Mouse (Mus musculus): ENCODE results near the gene Slc8a2. TPM values are rescaled to one million over a fixed set of nuclear protein-coding genes. Genes with fewer than 3 reads are reported as not detected.

Slc8a2 gene
- under 1 TPM in 1 of 2 experiments, not detected in 1; 0.11 TPM for total RNA-seq (2023)

GRCm38 (mm10) chr7:16129421-16129845 lies at the start of gene Slc8a2:
Slc8a2 (plus strand) TSS chr7:16129826.

DNA sequence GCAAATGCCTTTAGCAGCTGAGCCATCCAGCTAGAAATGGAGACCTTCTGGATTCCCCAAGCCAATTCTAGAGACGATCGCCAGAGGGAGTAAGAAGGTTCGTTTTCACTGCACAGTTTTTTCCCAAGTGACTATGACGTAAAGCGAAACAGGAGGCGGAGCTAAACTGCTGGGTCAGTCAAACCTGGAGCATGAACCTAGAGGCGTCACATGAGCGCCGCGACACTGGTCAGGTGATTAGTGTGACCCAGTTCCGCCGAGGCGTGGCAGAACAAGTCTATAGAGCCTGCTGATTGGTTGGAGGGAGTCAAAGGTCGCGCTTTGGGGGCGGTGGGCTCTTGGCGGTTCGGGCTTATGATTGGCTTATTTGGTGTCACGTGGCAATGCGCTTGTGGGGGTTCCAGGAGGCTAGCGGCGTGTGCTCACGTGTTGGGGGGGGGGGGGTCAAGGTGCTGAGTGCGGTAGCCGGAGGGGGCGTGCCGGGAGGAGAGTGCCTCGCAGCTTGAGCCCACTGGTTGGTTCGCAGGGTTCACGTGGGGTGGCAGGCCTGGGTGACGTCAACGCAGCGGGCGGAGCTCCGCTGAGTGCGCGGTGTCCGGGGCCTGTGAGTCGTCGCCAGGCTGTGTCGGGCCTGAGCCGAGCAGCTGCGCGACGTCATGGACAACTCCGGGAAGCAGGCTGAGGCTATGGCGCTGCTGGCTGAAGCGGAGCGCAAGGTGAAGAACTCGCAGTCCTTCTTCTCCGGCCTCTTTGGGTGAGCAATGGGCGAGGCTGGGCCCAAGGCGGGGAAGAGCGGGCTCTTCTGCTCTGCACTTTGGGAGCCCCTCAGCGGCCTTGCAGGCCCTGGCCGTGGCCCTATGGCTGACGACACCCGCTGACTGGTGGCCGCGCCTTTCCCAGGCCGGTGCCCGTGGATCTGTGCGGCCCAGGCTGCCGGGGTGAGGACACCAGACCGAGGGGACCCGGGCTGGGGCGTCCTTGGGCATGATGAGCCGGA lies 31.3 kb upstream of the Slc8a2 start, which contains the start of gene Napa:
Gene Napa (plus strand): TSS at position 438 of the 997 bp plus-strand sequence.

GRCm38 (mm10) chr7:16119569-16120261 lies 9.9 kb upstream of the Slc8a2 start, which contains the start of gene Kptn:
Kptn (plus strand) TSS chr7:16119895.

GRCm38 (mm10) chr7:16174597-16175541 lies 45.2 kb downstream of the Slc8a2 start, which contains the start of gene Meis3:
Meis3 (plus strand) TSS chr7:16175090.

Other genes with a start within 250 kb of the Slc8a2 start
- not detected for gene Crx, start 249.9 kb upstream of the Slc8a2 start, total RNA-seq (2023)
- not detected for gene Crxos, start 247.2 kb upstream of the Slc8a2 start, total RNA-seq (2023)
- gene Selenow, start 207.4 kb upstream of the Slc8a2 start, total RNA-seq (2023), result 10 to 100 TPM; 29.9 to 31.5 TPM
- 100 to 1,000 TPM; 144 to 183 TPM for gene Nop53, start 183.8 kb upstream of the Slc8a2 start, total RNA-seq (2023)
- under 1 TPM; 0.44 to 0.60 TPM for gene Ehd2, start 162.3 kb upstream of the Slc8a2 start, total RNA-seq (2023)
- 10 to 100 TPM; 30.5 to 32.9 TPM for gene Bicra, start 81.9 kb upstream of the Slc8a2 start, total RNA-seq (2023)
- gene Zfp541, start 68.0 kb upstream of the Slc8a2 start, total RNA-seq (2023), result under 1 TPM; 0.20 to 0.33 TPM
- gene Napa, start 31.4 kb upstream of the Slc8a2 start, total RNA-seq (2023), result 100 to 1,000 TPM; 171 to 180 TPM
- 10 to 100 TPM; 19.0 to 19.7 TPM for gene Kptn, start 9.9 kb upstream of the Slc8a2 start, total RNA-seq (2023)
- gene Meis3, start 45.3 kb downstream of the Slc8a2 start, total RNA-seq (2023), result under 1 TPM in 1 of 2 experiments, not detected in 1; 0.86 TPM
- 10 to 100 TPM; 20.4 to 24.2 TPM for gene Dhx34, start 92.2 kb downstream of the Slc8a2 start, total RNA-seq (2023)
- 10 to 100 TPM; 25.2 to 26.8 TPM for gene C5ar2, start 114.3 kb downstream of the Slc8a2 start, total RNA-seq (2023)
- gene C5ar1, start 129.7 kb downstream of the Slc8a2 start, total RNA-seq (2023), result 100 to 1,000 TPM; 417 to 461 TPM
- 10 to 100 TPM; 13.3 to 15.2 TPM for gene Inafm1, start 143.8 kb downstream of the Slc8a2 start, total RNA-seq (2023)
- gene Ccdc9, start 157.0 kb downstream of the Slc8a2 start, total RNA-seq (2023), result 100 to 1,000 TPM; 179 to 201 TPM
- 10 to 100 TPM; 24.8 to 28.4 TPM for gene Bbc3, start 178.6 kb downstream of the Slc8a2 start, total RNA-seq (2023)